Mouse (Mus musculus): Measurements from ENCODE around the gene Bspry. TPM values are rescaled to one million over a fixed set of nuclear protein-coding genes. Genes with fewer than 3 reads are reported as not detected.

Bspry gene
- polyA plus RNA-seq, 1 experiment from 2014 or later = 0.65 TPM

DNA sequence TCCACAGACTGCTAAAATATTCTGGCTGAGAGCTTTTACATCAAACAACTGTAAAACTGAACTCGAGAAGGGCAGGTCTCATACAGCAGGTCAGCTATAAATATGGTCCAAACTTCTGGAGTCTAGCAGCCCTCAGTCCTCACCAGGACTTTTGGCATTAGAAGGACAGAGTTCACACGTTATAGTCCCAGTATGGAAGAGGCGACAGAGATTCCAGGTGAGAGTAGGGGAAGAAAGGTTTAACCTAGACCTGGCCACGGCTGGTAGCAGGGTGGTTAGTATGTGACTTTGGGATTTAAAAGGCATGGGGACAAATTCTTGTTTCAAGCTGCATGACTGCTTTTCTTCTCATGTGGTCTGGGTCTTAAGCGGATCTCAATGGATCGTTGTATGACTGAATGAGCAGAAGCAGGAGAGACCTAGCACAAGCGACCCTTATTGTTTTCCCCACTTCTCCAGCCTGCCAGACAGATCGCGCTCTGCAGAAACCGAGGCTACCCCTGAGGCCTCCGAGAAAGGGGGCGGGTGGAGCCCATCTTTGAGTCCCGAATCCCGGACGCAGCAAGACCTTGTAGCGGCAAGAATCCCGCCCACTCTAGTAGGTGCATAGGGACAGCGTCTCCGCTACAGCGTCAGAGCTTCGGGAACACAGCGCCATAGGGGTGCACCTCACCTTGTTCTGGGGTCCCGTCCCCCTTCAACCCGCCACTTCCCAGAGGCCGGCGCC is 39.4 kb downstream of the Bspry start:
- WGBS = 2% methylated on average over 26 of the region's 26 CpGs
- Histone ChIP-seq H3K9me3 (no peaks in the 10 kb centered on the region), H3K27me3 (replicated peaks) (no peaks in the 10 kb centered on the region), H3K4me2 (replicated peaks) (peak overlapping the region; percentile 82), H3K27ac (0 out of 2 replicates have a peak overlapping the region, but pooled peaks have one; percentile 59), H3K4me1 (peaks cover 20% of the 10 kb centered on the region), H3K4me3 (peak overlapping the region; percentile 71), H3K9ac (peak overlapping the region; percentile 78), H3K36me3 (0 out of 2 replicates have a peak, but pooled peaks cover 7% of the 10 kb centered on the region)
- peak; percentile 73 for ATAC-seq (ENCODE audit: low FRiP score, low read depth)

DNA sequence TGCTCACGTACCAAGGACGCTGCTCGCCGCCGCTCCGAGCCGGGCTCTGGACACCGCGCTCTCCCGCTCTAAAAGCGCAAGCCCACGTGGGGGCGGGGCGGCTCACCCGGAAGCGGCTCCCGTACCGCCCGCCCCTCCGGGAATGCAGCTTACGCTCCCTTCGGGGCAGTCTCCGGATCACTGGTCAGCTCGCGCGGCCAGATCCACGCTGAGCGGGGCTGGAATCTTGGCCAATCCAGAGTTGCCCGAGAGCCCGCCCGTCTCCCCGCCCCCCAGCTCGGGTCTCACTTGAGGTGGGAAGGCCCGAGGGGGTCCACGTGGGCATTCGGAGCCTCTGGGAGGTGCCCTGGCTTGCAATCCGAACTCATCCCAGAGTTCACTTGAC is 40.0 kb downstream of the Bspry start, which contains the start of gene Alad:
TSS of gene Alad (minus strand) at position 70 of the 385 bp plus-strand sequence.
- Histone ChIP-seq H3K4me2 (replicated peaks) (peak within 1 kb of the TSS; percentile 82), H3K36me3 (0 out of 2 replicates have a peak, but pooled peaks cover 7% of the 10 kb centered on the region), H3K9ac (peak within 1 kb of the TSS; percentile 78), H3K4me1 (peaks cover 23% of the 10 kb centered on the region), H3K9me3 (no peaks in the 10 kb centered on the region), H3K27ac (peak within 1 kb of the TSS; percentile 59), H3K27me3 (replicated peaks) (no peaks in the 10 kb centered on the region), H3K4me3 (peak within 1 kb of the TSS; percentile 71)
- under 1% methylated on average over 37 of the region's 37 CpGs for WGBS
- peak; percentile 83 for ATAC-seq (ENCODE audit: low FRiP score, low read depth)

DNA sequence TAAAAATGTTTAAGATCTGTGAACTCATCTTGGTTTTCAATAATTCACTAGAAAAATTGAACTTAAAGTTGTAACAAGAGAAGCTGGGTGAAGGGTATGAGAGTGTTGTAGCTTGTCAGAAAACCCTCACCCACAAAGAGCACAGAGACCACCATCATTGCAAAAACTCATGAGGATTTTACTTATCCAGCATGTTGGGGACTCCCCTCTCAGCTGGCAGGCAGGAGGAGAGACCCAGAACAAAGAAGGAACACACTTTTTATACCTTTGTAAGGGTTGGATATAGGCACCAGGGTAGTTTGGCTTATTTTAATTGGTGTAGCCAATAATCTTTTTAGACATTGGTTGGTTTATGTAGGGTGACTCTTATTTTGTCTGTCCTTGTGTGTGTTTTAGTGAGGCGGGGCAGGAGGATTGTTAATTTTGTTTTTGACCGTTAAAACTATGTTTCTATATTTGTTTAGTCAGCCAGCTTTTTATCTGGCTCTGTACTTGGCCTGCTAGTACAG is 41.1 kb downstream of the Bspry start:
- Histone ChIP-seq H3K9me3 (no peaks in the 10 kb centered on the region), H3K27me3 (replicated peaks) (no peaks in the 10 kb centered on the region), H3K27ac (no peak overlapping the region), H3K9ac (no peak overlapping the region), H3K4me2 (replicated peaks) (no peak overlapping the region), H3K36me3 (0 out of 2 replicates have a peak, but pooled peaks cover 7% of the 10 kb centered on the region), H3K4me3 (no peak overlapping the region), H3K4me1 (peaks cover 23% of the 10 kb centered on the region)
- WGBS = 94% methylated on average over 2 of the region's 2 CpGs
- ATAC-seq (ENCODE audit: low FRiP score, low read depth) = no peak

DNA sequence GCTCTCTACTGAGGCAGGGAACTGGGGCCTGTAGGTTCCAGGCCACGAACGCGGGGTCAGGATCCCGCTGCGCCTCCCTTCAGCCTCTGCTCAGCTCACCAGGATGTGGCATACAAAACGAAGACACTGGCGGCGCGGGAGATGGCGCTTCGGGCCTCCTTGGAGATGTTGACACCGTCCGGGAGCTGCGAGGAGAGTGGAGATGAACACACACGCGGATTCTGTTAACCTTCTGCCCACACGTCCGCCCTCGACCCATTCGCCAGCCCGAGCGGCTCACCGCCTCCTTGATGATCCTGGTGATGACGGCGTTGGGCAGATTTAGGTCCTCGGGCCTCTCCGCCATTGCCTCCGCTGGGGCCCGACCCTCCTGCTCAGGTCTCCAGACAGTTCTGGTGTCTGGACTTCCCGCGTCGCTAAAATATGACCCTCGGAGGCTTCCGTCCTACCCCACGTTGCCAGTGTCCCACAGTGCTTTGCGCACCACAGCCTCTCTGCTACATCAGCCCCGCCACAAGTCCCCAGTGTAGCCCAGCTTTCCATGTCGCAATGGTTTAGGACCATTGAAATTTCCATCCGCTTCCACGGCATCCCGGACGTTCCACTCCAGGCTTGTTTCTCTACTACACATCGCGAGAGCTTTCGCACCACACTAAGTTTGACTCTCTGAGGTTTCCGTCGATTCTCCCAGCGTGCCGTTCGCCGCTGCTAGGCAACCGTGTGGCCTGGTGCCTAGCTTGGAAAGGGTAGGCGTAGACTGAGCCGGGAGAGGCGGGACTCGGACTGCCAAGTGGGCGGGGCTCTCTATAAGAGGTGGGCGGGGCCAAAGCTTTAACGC is 45.0 kb downstream of the Bspry start, which contains the start of the genes Pole3 and 4933430I17Rik:
TSS of gene Pole3 (minus strand) at position 418 of the 838 bp plus-strand sequence.
TSS of gene 4933430I17Rik (plus strand) at position 719 of the 838 bp plus-strand sequence.
- Histone ChIP-seq H3K9me3 (no peaks in the 10 kb centered on the region), H3K4me1 (peaks cover 12% of the 10 kb centered on the region), H3K4me3 (peak within 1 kb of the TSS; percentile 68), H3K9ac (peak within 1 kb of the TSS; percentile 81), H3K4me2 (replicated peaks) (peak within 1 kb of the TSS; percentile 79), H3K36me3 (0 out of 2 replicates have a peak, but pooled peaks cover 7% of the 10 kb centered on the region), H3K27me3 (replicated peaks) (no peaks in the 10 kb centered on the region), H3K27ac (peak within 1 kb of the TSS; percentile 70)
- WGBS = under 1% methylated on average over 59 of the region's 59 CpGs
- ATAC-seq (ENCODE audit: low FRiP score, low read depth) = peak; percentile 99

DNA sequence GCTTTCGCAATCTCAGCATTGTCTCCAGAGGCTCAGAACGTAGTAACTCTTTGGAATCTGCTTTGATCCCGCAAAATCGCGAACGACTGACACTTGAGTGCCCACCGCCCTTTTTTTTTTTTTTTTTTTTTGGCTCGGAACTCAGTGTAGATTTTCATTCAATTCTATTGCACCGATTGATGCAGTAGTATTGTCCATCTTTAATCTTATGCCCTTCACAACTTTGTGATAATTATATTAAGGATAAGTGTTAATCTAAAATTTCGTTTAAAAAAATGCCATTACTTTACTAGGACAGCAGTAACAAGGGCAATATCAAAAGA is 45.6 kb downstream of the Bspry start:
- no peak for ATAC-seq (ENCODE audit: low FRiP score, low read depth)
- H3K36me3 ChIP-seq = 0 out of 2 replicates have a peak, but pooled peaks cover 7% of the 10 kb centered on the region
- H3K4me2 ChIP-seq (replicated peaks) = peak overlapping the region; percentile 79
- 0% methylated on average over 10 of the region's 10 CpGs for WGBS
- peak overlapping the region; percentile 68 for H3K4me3 ChIP-seq
- H3K27me3 ChIP-seq (replicated peaks) = no peaks in the 10 kb centered on the region
- peak overlapping the region; percentile 81 for H3K9ac ChIP-seq
- no peaks in the 10 kb centered on the region for H3K9me3 ChIP-seq
- no peak overlapping the region for H3K27ac ChIP-seq
- H3K4me1 ChIP-seq = peaks cover 12% of the 10 kb centered on the region

DNA sequence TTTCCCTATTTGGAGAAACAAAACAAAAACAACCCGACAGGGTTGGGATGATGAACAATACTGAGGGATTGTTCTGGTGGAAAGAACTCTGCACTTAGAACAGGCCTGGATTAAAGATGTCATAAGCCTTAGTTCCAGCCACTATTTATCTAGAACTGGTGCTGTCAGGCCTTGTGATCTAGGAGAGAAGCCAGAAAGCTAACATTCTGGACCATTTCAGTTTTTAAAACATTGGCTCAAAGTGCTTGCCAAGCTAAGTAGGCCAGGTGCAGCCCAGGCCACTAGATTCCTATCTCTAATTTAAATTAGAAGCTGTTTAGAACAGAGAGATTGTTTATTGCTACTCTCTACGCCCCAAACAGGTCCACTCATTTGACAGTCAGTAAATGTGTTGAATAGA is 46.4 kb downstream of the Bspry start:
- Histone ChIP-seq H3K36me3 (0 out of 2 replicates have a peak, but pooled peaks cover 7% of the 10 kb centered on the region), H3K9ac (no peak overlapping the region), H3K4me1 (peaks cover 12% of the 10 kb centered on the region), H3K4me2 (replicated peaks) (no peak overlapping the region), H3K4me3 (no peak overlapping the region), H3K27ac (no peak overlapping the region), H3K9me3 (no peaks in the 10 kb centered on the region), H3K27me3 (replicated peaks) (no peaks in the 10 kb centered on the region)
- WGBS = 62% methylated on average over 2 of the region's 2 CpGs
- no peak for ATAC-seq (ENCODE audit: low FRiP score, low read depth)

DNA sequence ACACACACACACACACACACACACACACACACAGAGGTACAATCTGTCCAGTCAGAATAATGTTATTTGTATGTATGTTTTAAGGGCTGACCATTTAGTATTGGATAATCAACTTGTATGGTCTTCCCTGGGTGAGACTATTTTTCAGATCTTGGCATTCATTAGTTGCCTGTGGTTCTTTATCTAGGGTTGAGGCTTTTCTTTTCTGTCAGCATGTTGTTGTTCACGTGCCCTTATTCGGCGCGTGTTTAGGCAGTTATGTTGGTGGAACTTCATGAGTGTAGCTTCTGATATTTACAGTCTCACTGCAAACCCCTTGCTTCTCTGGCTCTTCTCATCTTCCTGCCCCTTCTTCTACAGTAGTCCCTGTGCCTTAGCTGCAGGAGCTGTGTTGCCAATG is 47.8 kb downstream of the Bspry start:
- 0 out of 2 replicates have a peak, but pooled peaks cover 2% of the 10 kb centered on the region for H3K36me3 ChIP-seq
- ATAC-seq (ENCODE audit: low FRiP score, low read depth) = no peak
- H3K4me1 ChIP-seq = peaks cover 12% of the 10 kb centered on the region
- no peak overlapping the region for H3K4me2 ChIP-seq (replicated peaks)
- no peaks in the 10 kb centered on the region for H3K27me3 ChIP-seq (replicated peaks)
- no peak overlapping the region for H3K9ac ChIP-seq
- H3K27ac ChIP-seq = no peak overlapping the region
- H3K9me3 ChIP-seq = no peaks in the 10 kb centered on the region
- WGBS = 91% methylated on average over 4 of the region's 4 CpGs
- no peak overlapping the region for H3K4me3 ChIP-seq

DNA sequence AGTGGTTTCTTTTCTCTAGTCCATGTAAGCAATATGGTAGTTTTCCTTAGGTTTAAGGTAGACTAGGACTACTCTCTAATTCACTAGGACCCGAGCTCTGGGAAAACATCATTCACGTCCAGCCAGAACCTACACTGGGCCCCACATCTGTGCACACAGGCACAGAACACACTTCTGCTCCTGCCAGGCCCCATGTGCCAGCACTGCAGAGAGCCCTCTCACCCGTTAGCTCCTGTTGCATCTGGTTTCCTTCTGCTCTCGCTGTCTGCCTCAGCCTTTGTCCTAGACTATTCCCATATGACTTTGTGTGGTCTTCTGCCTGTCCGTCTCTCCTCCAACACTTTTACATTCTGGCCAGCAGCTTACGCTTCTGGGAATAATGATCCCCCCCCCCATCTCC is 53.9 kb downstream of the Bspry start:
- no peaks in the 10 kb centered on the region for H3K27me3 ChIP-seq (replicated peaks)
- no peak overlapping the region for H3K4me3 ChIP-seq
- no peak overlapping the region for H3K4me2 ChIP-seq (replicated peaks)
- no peaks in the 10 kb centered on the region for H3K4me1 ChIP-seq
- no peak for ATAC-seq (ENCODE audit: low FRiP score, low read depth)
- no peaks in the 10 kb centered on the region for H3K9me3 ChIP-seq
- no peaks in the 10 kb centered on the region for H3K36me3 ChIP-seq
- no peak overlapping the region for H3K27ac ChIP-seq
- no peak overlapping the region for H3K9ac ChIP-seq
- 77% methylated on average over 6 of the region's 6 CpGs for WGBS

DNA sequence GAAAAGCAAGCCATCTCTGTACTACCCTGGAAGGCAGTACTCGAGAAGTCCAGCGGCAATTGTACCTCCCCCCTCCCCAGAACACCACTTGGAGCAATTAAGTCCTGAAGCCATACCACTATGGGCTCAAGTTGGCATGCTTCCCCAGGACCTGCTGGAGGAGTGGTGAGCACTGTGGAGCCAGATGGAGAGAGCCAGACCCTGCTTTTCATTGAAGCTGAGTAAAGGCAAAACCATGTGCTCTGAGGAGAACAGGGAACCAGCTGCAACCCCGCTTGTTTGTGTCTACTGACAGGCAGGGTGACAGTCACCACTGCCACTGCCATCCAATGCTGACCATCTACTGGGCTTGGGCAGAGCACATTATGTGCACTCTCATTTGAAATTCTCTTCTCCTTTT is 61.9 kb downstream of the Bspry start:
- H3K9me3 ChIP-seq = no peaks in the 10 kb centered on the region
- H3K4me1 ChIP-seq = no peaks in the 10 kb centered on the region
- no peak overlapping the region for H3K4me3 ChIP-seq
- no peaks in the 10 kb centered on the region for H3K36me3 ChIP-seq
- H3K27ac ChIP-seq = no peak overlapping the region
- no peak overlapping the region for H3K4me2 ChIP-seq (replicated peaks)
- no peaks in the 10 kb centered on the region for H3K27me3 ChIP-seq (replicated peaks)
- no peak for ATAC-seq (ENCODE audit: low FRiP score, low read depth)
- H3K9ac ChIP-seq = no peak overlapping the region
- WGBS = 65% methylated on average over 3 of the region's 3 CpGs

DNA sequence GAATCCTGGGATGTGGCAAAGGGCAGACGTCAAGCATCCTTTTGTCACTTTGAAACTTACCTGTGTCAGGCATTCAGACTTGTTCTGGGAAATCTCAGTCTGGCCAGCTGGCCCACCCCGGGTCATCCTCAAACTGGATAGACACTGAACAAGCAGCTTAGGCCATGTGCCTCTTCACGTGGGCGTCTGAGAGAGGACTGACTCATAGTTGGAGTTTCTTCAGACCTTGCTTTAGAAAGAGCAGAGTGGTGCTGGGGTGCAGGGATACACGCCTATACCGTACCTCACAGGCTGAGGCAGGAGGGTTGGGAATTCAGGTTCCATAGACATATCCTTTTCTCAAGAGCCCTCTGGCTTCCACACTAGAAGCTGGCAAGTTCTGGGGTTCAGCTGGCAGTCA is 63.9 kb downstream of the Bspry start:
- H3K36me3 ChIP-seq = no peaks in the 10 kb centered on the region
- H3K27ac ChIP-seq = no peak overlapping the region
- WGBS = 91% methylated on average over 6 of the region's 6 CpGs
- ATAC-seq (ENCODE audit: low FRiP score, low read depth) = no peak
- no peak overlapping the region for H3K4me2 ChIP-seq (replicated peaks)
- H3K9ac ChIP-seq = no peak overlapping the region
- H3K4me1 ChIP-seq = no peaks in the 10 kb centered on the region
- H3K9me3 ChIP-seq = no peaks in the 10 kb centered on the region
- H3K27me3 ChIP-seq (replicated peaks) = no peaks in the 10 kb centered on the region
- no peak overlapping the region for H3K4me3 ChIP-seq

DNA sequence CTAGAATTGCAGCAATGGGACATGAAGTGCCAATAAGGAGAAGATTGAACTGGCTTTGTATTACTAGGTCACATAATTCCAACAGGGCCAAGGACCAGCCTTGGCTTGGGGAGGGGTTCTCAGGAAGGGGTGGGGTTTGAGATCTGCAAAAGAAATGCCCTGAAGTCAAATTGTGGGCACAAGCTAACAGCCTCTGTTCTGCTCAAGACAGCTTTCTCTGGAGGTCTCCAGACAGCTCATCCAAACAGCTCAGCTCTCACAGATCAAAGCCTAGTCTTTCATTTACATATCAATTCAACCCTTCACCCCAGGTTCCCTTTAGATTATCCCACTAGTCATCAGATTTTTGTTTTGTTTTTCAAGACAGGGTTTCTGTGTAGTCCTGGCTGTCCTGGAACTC is 64.9 kb downstream of the Bspry start:
- no peak overlapping the region for H3K27ac ChIP-seq
- no peaks in the 10 kb centered on the region for H3K27me3 ChIP-seq (replicated peaks)
- H3K4me2 ChIP-seq (replicated peaks) = no peak overlapping the region
- no peaks in the 10 kb centered on the region for H3K9me3 ChIP-seq
- H3K36me3 ChIP-seq = no peaks in the 10 kb centered on the region
- H3K4me3 ChIP-seq = no peak overlapping the region
- H3K4me1 ChIP-seq = no peaks in the 10 kb centered on the region
- no peak for ATAC-seq (ENCODE audit: low FRiP score, low read depth)
- H3K9ac ChIP-seq = no peak overlapping the region
